Mouse (Mus musculus) heart, adult 10 weeks (tissue): ENCODE data around the gene Zfp266. TPM values are rescaled to one million over a fixed set of nuclear protein-coding genes. Genes with fewer than 3 reads are reported as not detected.

Experiments used
- polyA plus RNA-seq: library from polyadenylated mRNA; stranded (reverse); fragments of 350-450 nt; fragmentation: Illumina TruSeq; extraction: RNeasy Lipid Tissue Mini Kit (QIAGEN cat#74804); gene quantifications from one replicate; pipeline ENCODE4 v1.2.3, GENCODE M21; 2014; ENCODE audit warnings: low read depth, low replicate concordance

Zfp266 gene
- polyA plus RNA-seq = 12.7 TPM

DNA sequence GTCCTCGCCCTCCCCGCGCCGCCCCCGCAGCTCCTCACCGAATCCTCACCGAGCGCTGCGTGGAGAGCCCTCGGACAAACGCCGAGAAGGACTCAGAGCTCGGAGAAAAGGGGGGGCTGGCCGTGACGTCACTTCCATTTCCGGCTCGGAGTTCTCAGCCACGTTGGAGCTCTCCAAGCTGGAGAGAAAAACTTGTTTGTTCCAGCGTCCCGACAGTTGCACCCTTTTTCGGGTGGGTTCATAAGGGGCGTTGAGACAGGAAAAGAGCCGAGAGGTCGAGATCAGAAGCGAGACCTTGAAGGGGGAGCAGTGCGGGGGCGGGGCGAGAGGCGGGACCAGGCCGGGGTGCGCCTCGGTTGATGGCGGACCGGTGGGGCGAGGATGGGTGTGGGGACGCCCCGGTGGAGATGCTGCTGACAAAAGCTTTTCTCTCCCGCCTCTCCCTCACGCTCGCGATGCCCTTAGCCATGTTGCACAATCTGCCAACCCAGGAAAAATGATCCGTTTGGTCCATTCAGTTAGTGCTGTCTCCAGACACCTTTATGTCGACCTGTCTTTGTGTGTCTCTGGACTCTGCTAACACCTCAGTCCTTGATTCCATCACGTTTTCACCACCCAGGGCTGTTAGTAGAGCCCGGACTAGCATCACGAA lies at the start of gene Zfp266:
Zfp266 (minus strand) TSS at position 112 of the 652 bp plus-strand sequence.

GRCm38 (mm10) chr9:20492527-20493233 lies 28.5 kb downstream of the Zfp266 start, which contains the start of gene Zfp426:
TSS of gene Zfp426 (minus strand) at chr9:20492746.

DNA sequence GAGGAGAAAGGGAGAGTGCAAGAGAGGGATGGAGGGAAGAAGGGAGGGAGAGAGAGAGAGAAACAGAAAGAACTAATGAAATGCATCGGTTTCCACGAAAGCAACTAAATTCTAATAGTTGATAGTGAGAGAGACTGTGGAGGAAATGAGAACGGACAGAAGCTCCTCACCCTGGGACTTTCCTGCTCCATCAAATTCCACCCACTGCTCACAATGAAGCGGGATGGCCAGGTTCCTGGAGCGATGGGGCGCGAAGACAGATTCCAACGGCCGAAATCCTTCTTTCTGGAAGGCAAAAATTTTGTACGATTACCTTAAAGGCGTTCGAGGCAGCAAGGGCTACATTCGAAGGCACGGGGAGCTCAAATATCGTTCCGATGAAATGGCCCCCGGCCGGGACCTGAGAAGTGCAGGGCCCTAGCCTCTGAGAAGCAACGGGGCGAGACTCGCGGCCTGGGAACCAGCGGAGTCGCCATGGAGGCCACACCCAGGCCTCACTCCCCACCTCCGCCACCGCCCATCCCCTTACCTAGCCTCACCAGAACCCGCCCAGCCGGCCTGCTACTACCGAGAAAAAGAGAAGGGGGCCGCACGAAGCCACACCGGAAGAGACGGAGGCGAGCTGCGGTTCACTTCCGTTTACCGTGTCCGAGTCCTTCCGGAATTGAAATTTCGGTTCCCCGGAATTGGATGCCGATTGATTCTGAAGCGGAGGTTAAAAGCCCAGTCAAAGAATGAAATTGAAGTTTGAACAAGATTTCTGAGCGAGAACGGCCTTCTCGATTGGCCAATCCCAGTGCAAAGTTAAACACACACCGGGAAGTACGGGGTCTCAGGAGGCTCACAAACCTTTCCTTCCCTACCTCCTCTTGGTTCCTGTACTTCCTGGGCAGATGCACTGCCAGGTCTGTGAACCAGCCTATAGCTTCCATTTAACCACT lies 61.6 kb downstream of the Zfp266 start, which contains the start of gene Zfp26:
Zfp26 (minus strand) TSS at position 786 of the 941 bp plus-strand sequence.

Other genes starting within 250 kb of the Zfp266 start
- gene Olfr39, start 239.1 kb downstream of the Zfp266 start, polyA plus RNA-seq = not detected
- not detected for gene Olfr873, start 222.9 kb downstream of the Zfp266 start, polyA plus RNA-seq
- gene Olfr18, start 185.3 kb downstream of the Zfp266 start, polyA plus RNA-seq = not detected
- 17.6 TPM for gene Zfp560, start 136.2 kb downstream of the Zfp266 start, polyA plus RNA-seq
- gene Zfp26, start 61.3 kb downstream of the Zfp266 start, polyA plus RNA-seq = 4.7 TPM
- gene Zfp426, start 28.7 kb downstream of the Zfp266 start, polyA plus RNA-seq = 10.9 TPM
- gene Zfp846, start 59.9 kb upstream of the Zfp266 start, polyA plus RNA-seq = 2.7 TPM
- 447 TPM for gene Ubl5, start 121.5 kb upstream of the Zfp266 start, polyA plus RNA-seq
- 17.7 TPM for gene Fbxl12, start 123.3 kb upstream of the Zfp266 start, polyA plus RNA-seq
- gene Pin1, start 130.7 kb upstream of the Zfp266 start, polyA plus RNA-seq = 17.5 TPM
- gene Olfm2, start 224.9 kb upstream of the Zfp266 start, polyA plus RNA-seq = not detected